Mouse (Mus musculus): ENCODE measurements around the gene Adssl1.

GRCm38 (mm10) chr12:112570160-112570559 lies 49.7 kb upstream of the Adssl1 start:
- TF ChIP-seq CTCF (IDR thresholded peaks at IDR 0.05; ENCODE audit: low read depth, low read length) (no peak), POLR2A (IDR thresholded peaks at IDR 0.05; ENCODE audit: extremely low read depth, insufficient read depth, low read length) (no peak)
